Mouse (Mus musculus) kidney, postnatal 0 days (tissue): ENCODE measurements at regions not wholly inside any gene's neighbourhood (a gene's known extent, or its start where the extent isn't known, plus 50 kb on each side); places are given as distances from the start of the nearest gene placed in this dataset.

Experiments
- ATAC-seq: fragments of 200-750 bp; cut with Nextera tagmentation; replicated peaks from 2 replicates; pipeline ENCODE4 v1.8.0; 2017; ENCODE audit warnings: low read depth, moderate number of reproducible peaks, moderate TSS enrichment, moderate library complexity; ENCODE audit not compliant: low FRiP score
- DNase-seq: peaks from one replicate; pipeline ENCODE4 v3.0.0-alpha.2; 2016; ENCODE audit warnings: low spot score
- H3K27ac ChIP-seq: fragments of 300-500 bp; sonication (generic); 2 replicates; pipeline ENCODE4 v1.5.1; 2014; ENCODE audit warnings: mild to moderate bottlenecking
- H3K27me3 ChIP-seq: fragments of 300-500 bp; sonication (generic); 2 replicates; pipeline ENCODE4 v1.6.1; 2014; ENCODE audit warnings: low read length, mixed read lengths; ENCODE audit not compliant: insufficient read depth
- H3K36me3 ChIP-seq: fragments of 300-500 bp; sonication (generic); 2 replicates; pipeline ENCODE4 v1.6.1; 2014; ENCODE audit warnings: low read length, mixed read lengths; ENCODE audit not compliant: insufficient read depth
- H3K4me1 ChIP-seq: fragments of 300-500 bp; sonication (generic); replicated peaks from 2 replicates; pipeline ENCODE4 v1.6.1; 2014; ENCODE audit warnings: antibody characterized with exemption, low read length, mixed read lengths; ENCODE audit not compliant: insufficient read depth
- H3K4me2 ChIP-seq: fragments of 300-500 bp; sonication (generic); 2 replicates; pipeline ENCODE4 v1.6.1; 2014; ENCODE audit warnings: mild to moderate bottlenecking, low read length, moderate library complexity, mixed read lengths
- H3K4me3 ChIP-seq: fragments of 300-500 bp; sonication (generic); replicated peaks from 2 replicates; pipeline ENCODE4 v1.5.1; 2014; ENCODE audit warnings: low read depth, low read length
- H3K9ac ChIP-seq: fragments of 300-500 bp; sonication (generic); 2 replicates; pipeline ENCODE4 v1.6.1; 2014; ENCODE audit warnings: low read depth, low read length
- H3K9me3 ChIP-seq: fragments of 300-500 bp; sonication (generic); replicated peaks from 2 replicates; pipeline ENCODE4 v1.6.1; 2016; ENCODE audit warnings: low read length, inconsistent platforms, mixed read lengths
- CTCF ChIP-seq: IDR thresholded peaks from 2 replicates; pipeline ENCODE4 v1.5.1; 2016; ENCODE audit warnings: antibody characterized with exemption, low read depth, mild to moderate bottlenecking, moderate library complexity
- WGBS: fragments of 180-500 bp; shearing (Covaris S2); extraction: QIAGEN DNeasy Blood & Tissue Kit; methylation state at CpG from one replicate; pipeline ENCODE4 v1.1.7; 2014; 5-methylcytosine and 5-hydroxymethylcytosine counted together

DNA sequence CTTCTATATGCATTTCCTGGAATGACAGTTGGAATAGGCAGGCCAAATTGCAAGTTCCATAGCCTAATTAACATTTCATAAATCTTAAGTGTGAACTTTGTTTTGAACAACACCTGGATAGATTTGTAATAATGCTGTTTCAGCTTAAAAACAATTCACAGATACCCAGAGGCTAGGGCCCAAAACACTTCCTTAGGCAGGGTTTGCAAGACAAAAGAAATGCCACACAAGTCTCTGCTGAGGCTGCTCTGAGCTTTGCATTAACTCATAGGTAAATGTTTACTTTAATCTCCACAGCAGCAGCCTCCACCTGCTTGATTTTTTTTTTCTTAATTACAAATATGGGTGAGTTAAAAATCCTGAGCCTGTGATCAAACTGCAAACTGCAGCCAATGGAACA, 118.4 kb downstream of the Gnat3 start:
- ATAC-seq (no peak), DNase-seq (no peak)
- no peaks in the 10 kb centered on the region for H3K9me3 ChIP-seq
- H3K36me3 ChIP-seq: no peaks in the 10 kb centered on the region
- no peaks in the 10 kb centered on the region for H3K27me3 ChIP-seq
- H3K27ac ChIP-seq: no peak overlapping the region
- no peak overlapping the region for H3K4me3 ChIP-seq
- H3K9ac ChIP-seq: no peak overlapping the region
- no peak for TF ChIP-seq CTCF
- H3K4me1 ChIP-seq: no peaks in the 10 kb centered on the region
- no peak overlapping the region for H3K4me2 ChIP-seq

- no peak overlapping the region for H3K4me2 ChIP-seq
- no peak for TF ChIP-seq CTCF
- no peaks in the 10 kb centered on the region for H3K27me3 ChIP-seq
- H3K9me3 ChIP-seq: no peaks in the 10 kb centered on the region
- no peak overlapping the region for H3K27ac ChIP-seq
- no peak overlapping the region for H3K9ac ChIP-seq
- H3K4me3 ChIP-seq: no peak overlapping the region
- H3K36me3 ChIP-seq: no peaks in the 10 kb centered on the region
- DNase-seq (no peak), ATAC-seq (no peak)
- no peaks in the 10 kb centered on the region for H3K4me1 ChIP-seq
- WGBS: 69% methylated on average over 9 of the region's 9 CpGs
Measured at GRCm38 (mm10) chr5:18082219-18082618, 119.9 kb downstream of the Gnat3 start.

GRCm38 (mm10) chr5:18083789-18084188, 121.4 kb downstream of the Gnat3 start:
- Histone ChIP-seq H3K27ac (no peak overlapping the region), H3K9ac (no peak overlapping the region), H3K9me3 (no peaks in the 10 kb centered on the region), H3K4me1 (no peaks in the 10 kb centered on the region), H3K27me3 (no peaks in the 10 kb centered on the region), H3K4me2 (no peak overlapping the region), H3K4me3 (no peak overlapping the region), H3K36me3 (no peaks in the 10 kb centered on the region)
- DNase-seq: no peak
- 51% methylated on average over 1 of the region's 1 CpGs for WGBS
- no peak for ATAC-seq
- no peak for TF ChIP-seq CTCF

GRCm38 (mm10) chr5:18085456-18085855, 123.1 kb downstream of the Gnat3 start:
- DNase-seq: no peak
- H3K9me3 ChIP-seq: no peaks in the 10 kb centered on the region
- no peaks in the 10 kb centered on the region for H3K36me3 ChIP-seq
- H3K4me1 ChIP-seq: no peaks in the 10 kb centered on the region; the same call in 1 of the 2 replicates
- no peak overlapping the region for H3K4me2 ChIP-seq
- no peaks in the 10 kb centered on the region for H3K27me3 ChIP-seq
- H3K27ac ChIP-seq: no peak overlapping the region
- no peak overlapping the region for H3K9ac ChIP-seq
- TF ChIP-seq CTCF: no peak
- WGBS: 88% methylated on average over 2 of the region's 2 CpGs
- H3K4me3 ChIP-seq: no peak overlapping the region
- no peak for ATAC-seq

DNA sequence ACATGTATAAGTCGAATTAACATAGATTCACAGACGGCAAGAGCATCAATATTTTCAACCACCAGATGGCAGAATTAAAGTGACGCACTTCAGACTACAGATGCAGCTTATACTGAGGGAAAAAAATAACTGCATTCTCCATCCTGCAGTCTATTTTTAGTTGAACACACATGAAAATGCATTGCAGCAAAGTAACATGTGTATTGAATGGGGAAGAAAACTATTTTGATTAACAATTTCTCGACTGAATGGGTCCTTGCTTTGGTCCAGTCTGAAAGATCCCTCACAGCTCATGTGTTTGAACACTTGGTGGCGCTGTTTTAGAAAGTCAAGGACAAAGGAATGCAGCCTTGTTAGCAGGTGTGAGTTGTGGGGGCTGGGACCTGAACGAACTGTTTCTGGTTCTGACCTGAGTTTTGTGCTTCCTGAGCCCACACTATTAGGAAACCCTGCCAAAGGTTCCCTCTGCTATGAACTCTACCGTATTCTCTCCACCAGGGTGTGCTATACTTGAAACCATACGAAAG, 125.6 kb downstream of the Gnat3 start:
- DNase-seq: peak; percentile 82
- WGBS: 36% methylated on average over 8 of the region's 8 CpGs
- no peak overlapping the region for H3K4me2 ChIP-seq

DNA sequence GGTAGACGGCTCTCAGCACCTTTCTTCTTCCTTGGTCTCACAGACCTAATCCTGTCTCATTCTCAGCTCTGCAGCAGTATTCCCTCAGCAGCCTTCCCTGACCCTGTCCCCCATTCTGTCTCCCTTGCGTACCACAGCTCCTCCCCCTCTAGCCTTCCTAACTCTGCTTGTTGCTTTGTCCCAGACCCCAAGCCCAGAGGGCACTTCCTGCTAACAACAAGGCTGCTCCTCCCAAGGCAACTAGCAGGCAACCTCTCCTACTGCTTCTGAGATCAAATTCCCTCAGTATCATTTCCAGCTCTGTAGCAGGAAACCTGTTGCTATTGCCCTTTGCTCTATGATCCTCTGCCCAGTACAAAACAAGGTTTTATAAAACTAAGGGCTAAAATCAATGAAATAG, 127.6 kb downstream of the Gnat3 start:
- H3K4me3 ChIP-seq: no peak overlapping the region
- H3K27ac ChIP-seq: no peak overlapping the region
- H3K4me2 ChIP-seq: no peak overlapping the region
- H3K9me3 ChIP-seq: no peaks in the 10 kb centered on the region
- no peaks in the 10 kb centered on the region for H3K36me3 ChIP-seq
- no peak for TF ChIP-seq CTCF
- DNase-seq (peak; percentile 13), ATAC-seq (no peak)
- no peak overlapping the region for H3K9ac ChIP-seq
- WGBS: 34% methylated on average over 2 of the region's 2 CpGs
- H3K4me1 ChIP-seq: no peaks in the 10 kb centered on the region; the same call in 1 of the 2 replicates
- H3K27me3 ChIP-seq: no peaks in the 10 kb centered on the region

More for the DNA sequence above, 125.6 kb downstream of the Gnat3 start:
- H3K9me3 ChIP-seq: no peaks in the 10 kb centered on the region
- ATAC-seq: peak; percentile 91
- H3K4me1 ChIP-seq: no peaks in the 10 kb centered on the region; the same call in 1 of the 2 replicates
- H3K36me3 ChIP-seq: no peaks in the 10 kb centered on the region
- H3K9ac ChIP-seq: no peak overlapping the region
- H3K4me3 ChIP-seq: no peak overlapping the region
- no peaks in the 10 kb centered on the region for H3K27me3 ChIP-seq
- no peak overlapping the region for H3K27ac ChIP-seq
- peak; percentile 82 for TF ChIP-seq CTCF
